Mouse (Mus musculus): ENCODE measurements around the gene Msi2. TPM values are rescaled to one million over a fixed set of nuclear protein-coding genes. Genes with fewer than 3 reads are reported as not detected.
A peak's percentile ranks its signal among the peaks of the same experiment; 100 is the strongest.

Gene Msi2
- polyA plus RNA-seq, 1 experiment from 2014 or later: 17.9 TPM

DNA sequence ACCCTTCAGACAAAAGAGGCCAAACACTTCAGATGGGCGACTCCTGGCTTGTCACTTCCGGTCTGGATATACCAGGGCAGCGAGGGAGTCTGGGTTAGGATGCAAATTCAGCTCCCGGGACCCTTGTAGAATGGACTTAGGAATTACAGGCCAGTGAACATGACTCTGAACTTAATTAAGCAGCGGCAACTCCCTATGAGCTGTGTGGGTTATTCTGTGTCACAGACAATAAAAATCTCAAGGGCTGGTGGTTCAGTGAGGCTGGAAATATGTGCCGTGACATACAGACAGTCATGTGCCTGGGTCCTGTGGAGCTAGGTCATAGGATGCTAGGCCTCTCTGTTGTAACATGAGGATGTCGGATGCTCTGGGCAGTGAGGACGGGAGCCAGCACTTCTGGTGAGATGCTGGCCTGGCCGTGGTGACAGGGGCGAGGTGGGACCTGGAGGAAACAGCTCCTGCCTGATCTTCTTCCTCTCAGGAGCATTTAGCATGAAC lies 261.0 kb downstream of the Msi2 start:
- WGBS: 87% methylated on average over 10 of the region's 10 CpGs
- H3K27ac ChIP-seq (ENCODE audit: low read length): no peak overlapping the region
- ATAC-seq (ENCODE audit: insufficient number of reproducible peaks, insufficient read depth, low FRiP score, low read depth): no peak
- H3K27me3 ChIP-seq (ENCODE audit: control insufficient read depth, insufficient read depth, low read length): no peaks in the 10 kb centered on the region
- H3K9me3 ChIP-seq (ENCODE audit: control insufficient read depth, low read depth, low read length): no peaks in the 10 kb centered on the region
- no peak overlapping the region for H3K4me2 ChIP-seq (replicated peaks; ENCODE audit: low read depth, low read length)
- H3K4me1 ChIP-seq (ENCODE audit: control insufficient read depth, insufficient read depth, low read length): peaks cover 15% of the 10 kb centered on the region; the same call in 1 of the 2 replicates
- no peak overlapping the region for H3K9ac ChIP-seq (replicated peaks; ENCODE audit: low read depth, low read length)
- no peaks in the 10 kb centered on the region for H3K36me3 ChIP-seq (ENCODE audit: control insufficient read depth, insufficient read depth, low read length)
- no peak overlapping the region for H3K4me3 ChIP-seq (ENCODE audit: low read depth, low read length)

DNA sequence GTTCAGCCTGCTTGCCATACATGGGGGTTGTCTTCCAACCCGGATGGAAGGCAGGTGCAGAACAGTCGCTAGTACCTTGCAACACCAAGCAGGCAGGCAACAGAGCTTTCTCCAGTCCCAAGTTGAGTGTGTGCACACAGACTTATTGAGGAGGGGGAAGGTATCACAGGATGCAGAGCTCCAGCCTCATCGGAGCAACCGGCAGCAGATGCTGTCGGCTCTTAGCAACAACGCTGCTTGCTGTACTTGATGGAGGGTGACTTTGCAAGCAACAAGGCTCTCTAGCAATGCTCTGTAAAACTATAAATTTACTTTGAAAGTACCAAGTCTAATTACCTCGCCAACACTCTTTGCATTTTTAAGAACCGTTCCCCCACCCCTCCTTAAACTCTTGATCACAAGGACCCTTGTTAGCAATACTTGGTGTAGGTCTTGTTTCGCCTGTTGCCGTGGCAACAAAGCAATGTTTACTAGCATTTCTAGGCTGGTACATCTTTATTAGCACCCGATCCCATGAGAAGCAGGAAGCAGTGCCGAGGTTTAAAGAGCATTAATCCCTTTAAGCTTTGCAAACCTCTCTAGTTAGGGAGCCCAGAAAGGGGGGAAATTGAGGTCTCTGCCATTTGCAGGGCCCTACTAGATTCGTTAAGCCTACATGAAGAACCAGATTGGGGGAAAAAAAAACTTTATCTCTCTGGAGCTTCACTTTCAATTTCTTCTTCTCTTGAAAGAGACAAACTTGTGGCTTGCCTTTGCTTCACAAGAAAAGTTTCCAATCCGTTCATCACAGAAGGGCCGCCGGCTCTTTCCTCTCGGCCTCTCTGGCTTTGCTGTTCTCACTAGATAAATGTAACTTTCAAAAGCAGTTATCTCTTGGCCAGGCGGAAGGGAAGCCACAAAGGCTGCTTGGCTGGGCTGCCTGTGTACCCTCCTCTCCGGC lies 263.2 kb downstream of the Msi2 start:
- Histone ChIP-seq H3K9me3 (ENCODE audit: control insufficient read depth, low read depth, low read length) (no peaks in the 10 kb centered on the region), H3K4me2 (replicated peaks; ENCODE audit: low read depth, low read length) (no peak overlapping the region), H3K27ac (ENCODE audit: low read length) (peak overlapping the region; percentile 33; the same call in 1 of the 2 replicates), H3K4me1 (ENCODE audit: control insufficient read depth, insufficient read depth, low read length) (peaks cover 15% of the 10 kb centered on the region; the same call in 1 of the 2 replicates), H3K9ac (replicated peaks; ENCODE audit: low read depth, low read length) (no peak overlapping the region), H3K4me3 (ENCODE audit: low read depth, low read length) (no peak overlapping the region), H3K27me3 (ENCODE audit: control insufficient read depth, insufficient read depth, low read length) (no peaks in the 10 kb centered on the region), H3K36me3 (ENCODE audit: control insufficient read depth, insufficient read depth, low read length) (no peaks in the 10 kb centered on the region)
- WGBS: 48% methylated on average over 19 of the region's 19 CpGs
- no peak for ATAC-seq (ENCODE audit: insufficient number of reproducible peaks, insufficient read depth, low FRiP score, low read depth)

DNA sequence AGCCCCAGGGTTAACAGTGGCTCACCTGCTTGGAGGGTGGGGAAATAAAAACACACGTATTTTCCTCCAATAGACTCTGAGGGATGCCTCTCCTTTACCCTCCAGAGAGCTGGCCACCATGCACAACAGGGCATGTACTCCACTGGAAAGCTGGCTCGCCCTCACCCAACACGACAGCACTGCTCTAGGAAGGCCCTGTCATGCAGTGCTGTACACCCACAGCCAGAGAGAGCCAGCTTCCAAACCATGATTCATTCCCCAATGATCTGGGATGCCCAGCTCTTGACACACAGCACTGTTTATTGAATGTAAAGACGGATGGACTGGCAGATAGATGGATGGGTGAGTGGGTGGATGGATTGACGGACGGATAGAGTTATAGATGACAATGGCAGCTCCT lies 269.1 kb downstream of the Msi2 start:
- no peak for ATAC-seq (ENCODE audit: insufficient number of reproducible peaks, insufficient read depth, low FRiP score, low read depth)

DNA sequence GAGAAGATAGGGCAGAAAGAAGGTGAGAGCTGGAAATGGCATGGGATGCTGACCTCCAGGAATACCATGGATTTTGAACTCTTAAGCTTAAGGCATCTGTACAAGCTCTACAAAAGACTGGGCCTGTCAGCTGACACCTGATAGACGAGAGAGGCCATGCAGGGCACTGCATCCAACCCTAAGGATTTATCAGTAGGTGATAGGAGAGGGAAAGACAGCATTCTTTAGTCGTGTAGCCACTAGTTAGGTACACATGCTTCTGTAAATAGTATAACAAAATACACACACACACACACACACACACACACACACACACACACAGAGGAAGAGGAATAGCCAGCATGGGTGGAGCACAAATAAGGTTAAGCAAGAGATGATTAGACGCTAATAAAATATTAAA lies 269.7 kb downstream of the Msi2 start:
- no peak overlapping the region for H3K27ac ChIP-seq (ENCODE audit: low read length)
- WGBS: 51% methylated on average over 3 of the region's 3 CpGs
- no peaks in the 10 kb centered on the region for H3K9me3 ChIP-seq (ENCODE audit: control insufficient read depth, low read depth, low read length)

More for the DNA sequence above, 269.1 kb downstream of the Msi2 start:
- no peaks in the 10 kb centered on the region for H3K9me3 ChIP-seq (ENCODE audit: control insufficient read depth, low read depth, low read length)
- H3K4me1 ChIP-seq (ENCODE audit: control insufficient read depth, insufficient read depth, low read length): 0 out of 2 replicates have a peak, but pooled peaks cover 4% of the 10 kb centered on the region
- no peaks in the 10 kb centered on the region for H3K27me3 ChIP-seq (ENCODE audit: control insufficient read depth, insufficient read depth, low read length)
- H3K9ac ChIP-seq (replicated peaks; ENCODE audit: low read depth, low read length): no peak overlapping the region
- H3K4me2 ChIP-seq (replicated peaks; ENCODE audit: low read depth, low read length): no peak overlapping the region
- WGBS: 85% methylated on average over 6 of the region's 6 CpGs
- H3K36me3 ChIP-seq (ENCODE audit: control insufficient read depth, insufficient read depth, low read length): no peaks in the 10 kb centered on the region
- no peak overlapping the region for H3K27ac ChIP-seq (ENCODE audit: low read length)
- no peak overlapping the region for H3K4me3 ChIP-seq (ENCODE audit: low read depth, low read length)

DNA sequence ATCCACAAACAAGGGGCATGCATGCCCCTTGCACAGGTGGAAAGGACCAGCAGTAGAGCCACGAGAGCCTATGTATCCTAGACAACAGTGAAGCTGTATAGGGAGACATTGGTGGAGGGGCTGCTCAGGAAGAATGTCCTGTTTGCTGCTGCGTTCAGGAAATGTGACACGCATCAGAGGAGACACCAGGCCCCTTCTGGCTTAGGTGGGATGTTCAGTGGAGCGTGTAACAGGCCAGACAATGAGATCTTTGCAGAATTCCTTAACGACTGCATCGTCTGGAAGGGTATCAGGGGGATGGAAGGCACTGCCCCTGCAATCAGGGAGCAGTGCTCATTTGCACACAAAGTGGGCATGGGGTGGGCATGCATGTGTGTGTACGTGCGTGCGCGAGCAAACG lies 271.0 kb downstream of the Msi2 start:
- 88% methylated on average over 11 of the region's 11 CpGs for WGBS
- H3K4me3 ChIP-seq (ENCODE audit: low read depth, low read length): no peak overlapping the region
- no peak overlapping the region for H3K4me2 ChIP-seq (replicated peaks; ENCODE audit: low read depth, low read length)
- no peak overlapping the region for H3K27ac ChIP-seq (ENCODE audit: low read length)
- no peak overlapping the region for H3K9ac ChIP-seq (replicated peaks; ENCODE audit: low read depth, low read length)
- H3K9me3 ChIP-seq (ENCODE audit: control insufficient read depth, low read depth, low read length): no peaks in the 10 kb centered on the region
- H3K27me3 ChIP-seq (ENCODE audit: control insufficient read depth, insufficient read depth, low read length): no peaks in the 10 kb centered on the region
- no peak for ATAC-seq (ENCODE audit: insufficient number of reproducible peaks, insufficient read depth, low FRiP score, low read depth)
- H3K4me1 ChIP-seq (ENCODE audit: control insufficient read depth, insufficient read depth, low read length): peaks cover 8% of the 10 kb centered on the region
- H3K36me3 ChIP-seq (ENCODE audit: control insufficient read depth, insufficient read depth, low read length): no peaks in the 10 kb centered on the region

More for the DNA sequence above, 269.7 kb downstream of the Msi2 start:
- H3K4me2 ChIP-seq (replicated peaks; ENCODE audit: low read depth, low read length): no peak overlapping the region
- 0 out of 2 replicates have a peak, but pooled peaks cover 4% of the 10 kb centered on the region for H3K4me1 ChIP-seq (ENCODE audit: control insufficient read depth, insufficient read depth, low read length)
- no peaks in the 10 kb centered on the region for H3K36me3 ChIP-seq (ENCODE audit: control insufficient read depth, insufficient read depth, low read length)
- no peak overlapping the region for H3K4me3 ChIP-seq (ENCODE audit: low read depth, low read length)
- H3K27me3 ChIP-seq (ENCODE audit: control insufficient read depth, insufficient read depth, low read length): no peaks in the 10 kb centered on the region
- no peak for ATAC-seq (ENCODE audit: insufficient number of reproducible peaks, insufficient read depth, low FRiP score, low read depth)
- H3K9ac ChIP-seq (replicated peaks; ENCODE audit: low read depth, low read length): no peak overlapping the region

DNA sequence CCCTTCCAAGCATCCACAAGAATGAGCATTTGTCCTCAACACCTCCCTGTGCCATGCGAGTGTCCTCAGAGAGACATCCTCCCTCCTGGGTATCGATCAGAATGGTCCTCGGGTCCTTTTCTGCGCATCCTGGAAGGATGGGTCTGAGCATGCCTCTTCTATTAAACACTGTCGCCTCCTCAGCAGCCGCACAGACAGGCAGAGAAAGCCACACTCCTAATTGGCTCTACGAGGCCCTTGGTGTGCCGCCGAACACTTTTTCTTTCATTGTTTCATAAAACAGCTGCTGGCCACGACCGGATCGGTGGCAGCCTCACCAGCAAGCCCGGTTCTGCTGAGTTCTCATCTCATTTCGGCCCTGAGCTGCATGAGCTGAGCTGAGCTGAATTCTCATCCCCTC lies 274.4 kb downstream of the Msi2 start:
- Histone ChIP-seq H3K27me3 (ENCODE audit: control insufficient read depth, insufficient read depth, low read length) (no peaks in the 10 kb centered on the region), H3K36me3 (ENCODE audit: control insufficient read depth, insufficient read depth, low read length) (no peaks in the 10 kb centered on the region), H3K4me1 (ENCODE audit: control insufficient read depth, insufficient read depth, low read length) (peaks cover 13% of the 10 kb centered on the region), H3K4me3 (ENCODE audit: low read depth, low read length) (no peak overlapping the region), H3K4me2 (replicated peaks; ENCODE audit: low read depth, low read length) (no peak overlapping the region), H3K9ac (replicated peaks; ENCODE audit: low read depth, low read length) (no peak overlapping the region), H3K27ac (ENCODE audit: low read length) (no peak overlapping the region), H3K9me3 (ENCODE audit: control insufficient read depth, low read depth, low read length) (no peaks in the 10 kb centered on the region)
- ATAC-seq (ENCODE audit: insufficient number of reproducible peaks, insufficient read depth, low FRiP score, low read depth): no peak
- WGBS: 87% methylated on average over 14 of the region's 14 CpGs

DNA sequence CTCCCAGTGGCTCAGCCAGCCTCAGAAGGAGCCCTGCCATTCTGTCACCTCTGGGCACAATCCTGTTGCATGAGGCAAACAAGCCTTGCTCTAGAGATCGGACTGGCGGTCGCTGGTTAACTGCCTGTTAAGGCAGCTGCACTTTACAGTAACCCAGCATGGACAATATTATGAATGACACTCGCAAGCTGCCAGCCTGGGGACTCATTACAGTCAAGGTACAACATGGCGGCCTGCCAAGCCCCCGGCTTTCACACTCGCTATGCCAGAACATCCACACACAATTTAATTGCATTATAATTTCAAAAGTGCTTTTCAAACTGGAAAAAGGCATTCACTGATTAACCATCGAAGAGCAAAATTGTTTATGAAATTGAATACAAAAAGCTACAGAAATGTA lies 275.0 kb downstream of the Msi2 start:
- no peak overlapping the region for H3K9ac ChIP-seq (replicated peaks; ENCODE audit: low read depth, low read length)
- 79% methylated on average over 8 of the region's 8 CpGs for WGBS
- no peak overlapping the region for H3K4me2 ChIP-seq (replicated peaks; ENCODE audit: low read depth, low read length)
- no peaks in the 10 kb centered on the region for H3K36me3 ChIP-seq (ENCODE audit: control insufficient read depth, insufficient read depth, low read length)
- no peaks in the 10 kb centered on the region for H3K27me3 ChIP-seq (ENCODE audit: control insufficient read depth, insufficient read depth, low read length)
- peaks cover 13% of the 10 kb centered on the region for H3K4me1 ChIP-seq (ENCODE audit: control insufficient read depth, insufficient read depth, low read length)
- no peak overlapping the region for H3K27ac ChIP-seq (ENCODE audit: low read length)
- H3K4me3 ChIP-seq (ENCODE audit: low read depth, low read length): no peak overlapping the region
- no peak for ATAC-seq (ENCODE audit: insufficient number of reproducible peaks, insufficient read depth, low FRiP score, low read depth)
- no peaks in the 10 kb centered on the region for H3K9me3 ChIP-seq (ENCODE audit: control insufficient read depth, low read depth, low read length)

DNA sequence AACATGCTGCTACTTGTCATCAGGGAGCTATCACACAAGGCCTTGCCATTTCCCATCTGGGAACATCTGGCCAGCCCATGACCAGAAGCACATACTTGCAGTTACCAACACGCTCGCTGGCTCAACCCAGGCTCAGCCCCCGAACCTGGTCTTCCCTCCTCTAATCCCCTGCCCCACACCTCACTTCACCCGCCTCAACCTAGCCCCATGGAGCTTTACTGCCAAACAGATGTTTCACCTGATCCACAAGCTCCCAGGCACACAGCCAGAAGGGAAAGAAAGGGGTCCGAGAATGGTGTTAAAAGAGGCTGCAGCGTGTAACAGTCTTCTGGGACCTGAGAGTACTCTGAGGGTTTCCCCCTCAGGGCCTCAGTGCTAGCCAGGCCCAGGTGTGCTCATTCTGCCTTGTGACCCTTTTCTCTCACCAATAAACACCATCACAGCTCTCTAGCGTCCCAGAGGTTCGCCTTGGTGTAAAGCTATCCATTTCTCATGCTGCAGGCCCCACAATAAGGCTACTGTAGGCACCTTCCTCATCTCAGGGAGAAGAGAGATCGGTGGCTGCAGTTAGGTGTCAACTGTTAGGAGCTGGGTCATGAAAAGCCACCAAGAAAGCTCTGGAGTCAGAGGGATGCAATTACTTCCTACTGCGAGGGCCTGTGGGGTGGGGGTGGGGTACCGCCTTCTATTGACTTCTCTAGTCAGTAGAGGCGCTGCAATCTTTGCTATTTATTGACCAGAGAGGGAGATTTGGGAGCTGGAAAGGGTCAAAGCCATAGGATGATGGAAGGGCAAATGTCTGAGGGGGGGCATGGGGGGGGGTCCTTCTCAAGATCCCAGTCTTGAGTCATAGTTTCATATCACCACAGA lies 276.2 kb downstream of the Msi2 start:
- H3K27ac ChIP-seq (ENCODE audit: low read length): no peak overlapping the region

More for the DNA sequence above, 276.2 kb downstream of the Msi2 start:
- H3K4me1 ChIP-seq (ENCODE audit: control insufficient read depth, insufficient read depth, low read length): peaks cover 13% of the 10 kb centered on the region
- H3K9me3 ChIP-seq (ENCODE audit: control insufficient read depth, low read depth, low read length): no peaks in the 10 kb centered on the region
- H3K36me3 ChIP-seq (ENCODE audit: control insufficient read depth, insufficient read depth, low read length): no peaks in the 10 kb centered on the region
- no peaks in the 10 kb centered on the region for H3K27me3 ChIP-seq (ENCODE audit: control insufficient read depth, insufficient read depth, low read length)
- no peak for ATAC-seq (ENCODE audit: insufficient number of reproducible peaks, insufficient read depth, low FRiP score, low read depth)
- WGBS: 53% methylated on average over 12 of the region's 12 CpGs
- no peak overlapping the region for H3K4me2 ChIP-seq (replicated peaks; ENCODE audit: low read depth, low read length)
- H3K4me3 ChIP-seq (ENCODE audit: low read depth, low read length): no peak overlapping the region
- no peak overlapping the region for H3K9ac ChIP-seq (replicated peaks; ENCODE audit: low read depth, low read length)

Measured in stomach, embryonic 14.5 days (tissue).